Mouse (Mus musculus): ENCODE results near the gene Prss27. TPM values are rescaled to one million over a fixed set of nuclear protein-coding genes. Genes with fewer than 3 reads are reported as not detected.

Gene Prss27
- not detected in 2 replicates for polyA plus RNA-seq (2016; fragmentation: Nextera tagmentation; extraction: Ambion mirVana)

GRCm38 (mm10) chr17:24037844-24038243 is at the start of gene Prss27:
Gene Prss27, plus strand, starts transcription at chr17:24038144.
- Histone ChIP-seq H3K4me1 (no peaks in the 10 kb centered on the region), H3K9me3 (replicated peaks) (no peaks in the 10 kb centered on the region), H3K4me3 (no peak within 1 kb of the TSS), H3K27ac (no peak within 1 kb of the TSS), H3K36me3 (no peaks in the 10 kb centered on the region), H3K9ac (no peak within 1 kb of the TSS), H3K4me2 (no peak within 1 kb of the TSS), H3K27me3 (replicated peaks) (no peaks in the 10 kb centered on the region)
- 29% methylated on average over 4 of the region's 4 CpGs for WGBS (ENCODE audit: insufficient replicate concordance)
- ATAC-seq: no peak

GRCm38 (mm10) chr17:23989802-23990201 is 48.1 kb upstream of the Prss27 start:
- Histone ChIP-seq H3K9me3 (replicated peaks) (no peaks in the 10 kb centered on the region), H3K9ac (no peak overlapping the region), H3K27ac (no peak overlapping the region), H3K27me3 (replicated peaks) (peaks cover 24% of the 10 kb centered on the region), H3K36me3 (no peaks in the 10 kb centered on the region), H3K4me3 (no peak overlapping the region), H3K4me2 (no peak overlapping the region), H3K4me1 (peaks cover 10% of the 10 kb centered on the region)
- ATAC-seq: no peak
- 44% methylated on average over 2 of the region's 2 CpGs for WGBS (ENCODE audit: insufficient replicate concordance)

DNA sequence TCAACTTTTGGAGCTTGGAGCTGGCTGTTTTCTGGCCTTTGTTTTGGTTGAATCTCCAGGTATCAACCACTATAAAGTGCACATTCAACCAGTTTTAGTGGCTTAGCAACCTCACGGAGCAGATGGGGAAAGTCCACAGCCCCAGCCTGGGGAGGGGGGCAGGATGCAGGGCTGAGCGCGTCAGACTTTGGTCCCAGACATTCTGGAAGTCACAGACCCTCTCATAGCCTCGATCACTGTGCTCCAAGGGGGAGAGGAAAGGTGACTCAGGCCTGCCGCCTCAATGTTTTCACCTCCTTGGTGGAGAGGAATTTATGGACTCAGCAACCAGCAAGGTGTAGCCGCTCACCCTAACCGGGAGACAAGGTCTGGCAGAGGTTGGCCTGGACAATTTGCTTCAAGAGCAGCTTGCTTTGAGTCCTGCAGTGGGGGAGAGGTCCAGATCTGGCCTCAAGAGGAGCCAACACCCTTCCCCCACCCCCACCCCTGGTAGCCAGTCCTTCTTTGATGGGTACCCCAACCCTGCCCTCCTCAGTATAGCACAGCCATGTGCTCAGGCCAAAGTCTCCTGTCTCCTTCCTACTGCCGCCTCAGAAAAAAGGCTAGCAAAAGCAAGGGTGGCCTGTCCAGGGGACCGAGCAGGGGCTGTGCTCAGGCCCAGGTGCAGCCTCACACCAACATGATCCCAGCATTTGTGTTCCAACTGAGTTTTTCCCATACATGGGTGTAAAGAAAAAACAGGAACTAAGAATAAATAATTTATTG is 45.0 kb upstream of the Prss27 start:
- Histone ChIP-seq H3K27me3 (replicated peaks) (peaks cover 39% of the 10 kb centered on the region), H3K4me1 (peaks cover 10% of the 10 kb centered on the region), H3K4me3 (no peak overlapping the region), H3K9ac (no peak overlapping the region), H3K27ac (no peak overlapping the region), H3K36me3 (no peaks in the 10 kb centered on the region), H3K9me3 (replicated peaks) (no peaks in the 10 kb centered on the region), H3K4me2 (peak overlapping the region; percentile 42)
- peak; percentile 23; the same call in 1 of the 2 replicates for ATAC-seq
- 68% methylated on average over 9 of the region's 9 CpGs for WGBS (ENCODE audit: insufficient replicate concordance)

- peak; percentile 67 for ATAC-seq
- no peak overlapping the region for H3K9ac ChIP-seq
- 8% methylated on average over 31 of the region's 31 CpGs for WGBS (ENCODE audit: insufficient replicate concordance)
- no peak overlapping the region for H3K4me3 ChIP-seq
- peak overlapping the region; percentile 42 for H3K4me2 ChIP-seq
- H3K9me3 ChIP-seq (replicated peaks): no peaks in the 10 kb centered on the region
- no peak overlapping the region for H3K27ac ChIP-seq
- H3K36me3 ChIP-seq: no peaks in the 10 kb centered on the region
- peaks cover 39% of the 10 kb centered on the region for H3K27me3 ChIP-seq (replicated peaks)
- H3K4me1 ChIP-seq: peaks cover 10% of the 10 kb centered on the region
Observed at GRCm38 (mm10) chr17:23993559-23994428, 44.1 kb upstream of the Prss27 start.

DNA sequence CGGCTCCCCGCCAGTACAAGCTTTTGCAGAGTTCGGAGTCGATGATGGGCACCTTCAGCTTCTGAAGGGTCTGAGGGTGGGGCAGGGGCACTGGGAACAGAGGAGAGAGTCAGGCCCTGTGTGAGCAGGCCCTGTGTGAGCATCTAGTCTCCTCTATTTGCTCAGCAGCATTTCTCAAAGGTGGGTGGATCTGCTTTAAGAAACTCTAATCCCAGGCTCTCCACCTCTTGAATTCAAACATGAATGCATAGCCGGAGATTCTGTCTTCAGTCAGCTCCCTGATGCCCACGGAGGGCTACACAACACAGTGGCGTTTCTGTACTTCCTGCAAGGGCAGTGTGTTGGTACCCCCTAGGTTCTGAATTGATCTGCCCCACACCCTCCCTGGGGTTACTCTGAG is 43.3 kb upstream of the Prss27 start:
- Histone ChIP-seq H3K4me3 (no peak overlapping the region), H3K27ac (no peak overlapping the region), H3K9ac (no peak overlapping the region), H3K4me1 (peaks cover 10% of the 10 kb centered on the region), H3K9me3 (replicated peaks) (no peaks in the 10 kb centered on the region), H3K4me2 (no peak overlapping the region), H3K36me3 (no peaks in the 10 kb centered on the region), H3K27me3 (replicated peaks) (peaks cover 39% of the 10 kb centered on the region)
- no peak for ATAC-seq
- 62% methylated on average over 7 of the region's 7 CpGs for WGBS (ENCODE audit: insufficient replicate concordance)

DNA sequence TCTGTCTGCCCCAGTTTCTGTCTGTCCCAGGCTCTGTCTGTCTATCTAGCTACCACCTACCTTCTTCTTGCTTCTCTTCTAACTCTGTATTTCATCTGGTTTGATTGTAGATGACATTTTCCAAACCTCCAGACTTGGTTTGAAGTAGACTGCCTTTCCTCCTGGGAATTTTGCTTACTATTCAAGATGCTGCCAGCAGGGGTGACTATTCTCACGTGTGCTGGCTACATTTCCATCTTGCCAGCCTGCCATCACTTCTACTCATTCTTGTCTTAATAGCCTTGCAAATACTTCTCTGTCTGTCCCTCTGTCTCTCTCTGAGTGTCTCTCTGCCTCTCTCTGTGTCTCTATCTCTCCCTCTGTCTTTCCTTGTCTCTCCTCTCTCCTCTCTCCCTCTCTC is 42.5 kb upstream of the Prss27 start:
- no peak overlapping the region for H3K27ac ChIP-seq
- no peak overlapping the region for H3K4me2 ChIP-seq
- WGBS (ENCODE audit: insufficient replicate concordance): 21% methylated on average over 1 of the region's 1 CpGs
- no peak overlapping the region for H3K4me3 ChIP-seq
- H3K36me3 ChIP-seq: no peaks in the 10 kb centered on the region
- H3K27me3 ChIP-seq (replicated peaks): peaks cover 37% of the 10 kb centered on the region
- H3K4me1 ChIP-seq: peaks cover 10% of the 10 kb centered on the region
- H3K9me3 ChIP-seq (replicated peaks): no peaks in the 10 kb centered on the region
- ATAC-seq: no peak
- H3K9ac ChIP-seq: no peak overlapping the region

GRCm38 (mm10) chr17:23997901-23998300 is 40.0 kb upstream of the Prss27 start, which contains the start of gene Prss22:
Gene Prss22, minus strand, starts transcription at chr17:23998100.
- 42% methylated on average over 2 of the region's 2 CpGs for WGBS (ENCODE audit: insufficient replicate concordance)
- no peak for ATAC-seq
- H3K9ac ChIP-seq: no peak within 1 kb of the TSS
- H3K4me2 ChIP-seq: no peak within 1 kb of the TSS
- H3K27ac ChIP-seq: no peak within 1 kb of the TSS
- no peaks in the 10 kb centered on the region for H3K36me3 ChIP-seq
- H3K9me3 ChIP-seq (replicated peaks): no peaks in the 10 kb centered on the region
- peaks cover 10% of the 10 kb centered on the region for H3K4me1 ChIP-seq
- peaks cover 37% of the 10 kb centered on the region for H3K27me3 ChIP-seq (replicated peaks)
- no peak within 1 kb of the TSS for H3K4me3 ChIP-seq

DNA sequence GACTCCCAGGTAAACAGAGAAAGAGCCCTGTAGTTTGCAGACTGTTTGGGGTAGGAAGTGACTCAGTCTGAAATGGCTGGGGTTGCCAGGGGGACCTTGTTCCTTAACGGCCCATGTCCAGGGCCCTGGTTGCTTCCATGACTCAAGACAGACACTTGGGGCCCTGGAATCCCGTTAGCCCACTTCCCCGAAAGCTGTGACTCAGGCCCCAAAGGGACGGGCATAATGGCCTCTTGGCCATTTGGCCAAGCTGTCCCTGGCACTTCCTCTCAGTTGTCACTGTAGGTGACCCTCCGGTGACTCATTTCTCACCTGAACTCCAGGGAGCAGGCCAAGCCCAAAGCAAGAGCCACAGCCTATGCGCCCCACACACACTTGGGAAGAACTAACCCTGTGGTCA is 39.6 kb upstream of the Prss27 start:
- Histone ChIP-seq H3K9me3 (replicated peaks) (no peaks in the 10 kb centered on the region), H3K4me2 (no peak overlapping the region), H3K4me1 (peaks cover 5% of the 10 kb centered on the region; the same call in 1 of the 2 replicates), H3K27ac (no peak overlapping the region), H3K36me3 (no peaks in the 10 kb centered on the region), H3K4me3 (no peak overlapping the region), H3K27me3 (replicated peaks) (peaks cover 37% of the 10 kb centered on the region), H3K9ac (no peak overlapping the region)
- no peak for ATAC-seq
- 33% methylated on average over 6 of the region's 6 CpGs for WGBS (ENCODE audit: insufficient replicate concordance)

GRCm38 (mm10) chr17:24000404-24000803 is 37.5 kb upstream of the Prss27 start:
- Histone ChIP-seq H3K9me3 (replicated peaks) (no peaks in the 10 kb centered on the region), H3K4me3 (no peak overlapping the region), H3K4me2 (no peak overlapping the region), H3K4me1 (no peaks in the 10 kb centered on the region), H3K27me3 (replicated peaks) (peaks cover 23% of the 10 kb centered on the region; the same call in 1 of the 2 replicates), H3K36me3 (no peaks in the 10 kb centered on the region), H3K27ac (no peak overlapping the region), H3K9ac (no peak overlapping the region)
- 30% methylated on average over 5 of the region's 5 CpGs for WGBS (ENCODE audit: insufficient replicate concordance)
- no peak for ATAC-seq

DNA sequence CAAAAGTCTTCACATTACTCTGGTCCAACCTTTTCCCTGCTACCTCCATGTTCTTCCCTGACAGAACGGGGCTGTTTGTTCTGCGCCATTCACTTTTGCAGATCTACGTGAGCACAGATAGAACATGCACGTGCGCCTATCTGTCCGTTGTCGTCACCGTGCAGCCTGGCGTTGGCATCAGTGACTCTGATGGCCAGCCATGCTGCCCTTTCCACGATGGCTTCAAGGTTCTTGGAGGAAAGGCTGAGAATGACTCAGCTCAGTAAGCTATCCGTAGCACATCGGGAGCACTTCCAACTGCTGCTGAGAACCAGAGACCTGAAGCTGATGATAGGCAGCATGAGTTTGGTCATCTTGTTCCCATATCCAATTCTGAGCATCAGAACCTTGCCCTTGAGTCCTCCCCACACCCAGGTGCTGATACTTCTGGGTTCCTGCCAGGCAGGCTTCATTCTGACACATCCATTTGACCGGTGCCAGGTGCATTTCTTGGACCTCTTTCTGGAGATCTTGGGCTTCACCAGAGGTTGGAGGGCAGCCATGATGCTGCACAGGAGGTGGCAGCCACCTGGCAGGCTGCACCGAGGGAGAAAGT is 33.8 kb upstream of the Prss27 start:
- WGBS (ENCODE audit: insufficient replicate concordance): 77% methylated on average over 14 of the region's 14 CpGs
- Histone ChIP-seq H3K4me3 (no peak overlapping the region), H3K36me3 (no peaks in the 10 kb centered on the region), H3K27ac (no peak overlapping the region), H3K4me2 (no peak overlapping the region), H3K9me3 (replicated peaks) (no peaks in the 10 kb centered on the region), H3K9ac (no peak overlapping the region), H3K27me3 (replicated peaks) (no peaks in the 10 kb centered on the region), H3K4me1 (no peaks in the 10 kb centered on the region)
- ATAC-seq: no peak

DNA sequence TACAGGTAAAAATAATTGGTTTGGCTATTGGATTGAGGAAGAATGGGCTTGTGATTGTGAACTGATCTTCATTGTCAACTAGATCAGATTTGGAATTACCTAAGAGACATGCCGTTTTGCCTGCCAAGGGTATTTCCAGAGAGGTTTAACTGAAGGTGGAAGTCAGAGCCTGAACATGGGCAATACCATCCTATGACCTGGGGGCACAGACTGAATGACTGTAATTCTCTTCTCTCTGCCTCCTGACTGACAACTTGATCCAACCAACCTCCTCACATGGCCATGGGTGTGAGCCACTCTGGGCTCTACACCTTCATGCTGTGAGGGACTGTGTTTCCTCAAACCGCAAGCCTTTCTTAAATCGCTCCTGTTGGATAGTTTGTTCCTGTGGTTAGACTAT is 32.9 kb upstream of the Prss27 start:
- Histone ChIP-seq H3K4me1 (no peaks in the 10 kb centered on the region), H3K27ac (no peak overlapping the region), H3K9ac (no peak overlapping the region), H3K36me3 (no peaks in the 10 kb centered on the region), H3K9me3 (replicated peaks) (no peaks in the 10 kb centered on the region), H3K27me3 (replicated peaks) (no peaks in the 10 kb centered on the region), H3K4me3 (no peak overlapping the region), H3K4me2 (no peak overlapping the region)
- no peak for ATAC-seq
- 69% methylated on average over 3 of the region's 3 CpGs for WGBS (ENCODE audit: insufficient replicate concordance)

DNA sequence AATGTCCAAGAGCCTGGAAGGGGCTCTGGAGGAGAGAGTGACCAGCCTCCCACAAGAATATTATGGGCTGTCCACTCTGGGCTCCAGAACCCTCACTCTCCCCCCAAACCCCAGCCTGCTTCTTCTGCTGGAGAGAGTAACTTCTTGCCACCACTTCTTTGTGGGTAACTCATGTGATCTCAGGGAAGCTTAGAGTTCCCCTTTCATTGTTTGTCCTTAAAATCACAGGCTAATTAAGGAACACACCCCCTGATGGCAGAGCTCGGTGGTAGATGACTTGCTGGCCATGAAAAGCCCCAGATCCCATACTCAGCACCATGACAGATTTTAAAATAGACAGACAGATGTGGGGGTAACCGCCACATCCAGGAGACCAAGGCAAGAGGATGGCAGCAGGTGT is 31.0 kb upstream of the Prss27 start:
- no peak for ATAC-seq
- WGBS (ENCODE audit: insufficient replicate concordance): 36% methylated on average over 2 of the region's 2 CpGs
- Histone ChIP-seq H3K4me2 (no peak overlapping the region), H3K27me3 (replicated peaks) (no peaks in the 10 kb centered on the region), H3K4me3 (no peak overlapping the region), H3K27ac (no peak overlapping the region), H3K4me1 (no peaks in the 10 kb centered on the region), H3K9me3 (replicated peaks) (no peaks in the 10 kb centered on the region), H3K9ac (no peak overlapping the region), H3K36me3 (no peaks in the 10 kb centered on the region)
